Mouse (Mus musculus) liver, embryonic 14.5 days (tissue): ENCODE measurements around the gene Mef2a. TPM values are rescaled to one million over a fixed set of nuclear protein-coding genes. Genes with fewer than 3 reads are reported as not detected.

Experiments used
- ATAC-seq: fragments of 200-750 bp; cut with Nextera tagmentation; 2 replicates; pipeline ENCODE4 v1.8.0; 2017; ENCODE audit warnings: moderate number of reproducible peaks, mild to moderate bottlenecking, moderate library complexity; ENCODE audit not compliant: insufficient read depth
- DNase-seq, 3 experiments: peaks; one replicate each; pipeline ENCODE4 v3.0.0-alpha.2; 2012 to 2013; ENCODE audit warnings: low read depth in 3 of 3, low spot score in 3 of 3
- H3K27ac ChIP-seq: fragments of 300-500 bp; sonication (generic); 2 replicates; pipeline ENCODE4 v1.5.1; 2014; ENCODE audit warnings: moderate library complexity, mild to moderate bottlenecking, control low read depth, inconsistent platforms
- H3K27me3 ChIP-seq: fragments of 300-500 bp; sonication (generic); 2 replicates; pipeline ENCODE4 v1.6.1; 2014; ENCODE audit warnings: mild to moderate bottlenecking, low read length, moderate library complexity; ENCODE audit not compliant: control insufficient read depth, insufficient read depth
- H3K36me3 ChIP-seq: fragments of 300-500 bp; sonication (generic); replicated peaks from 2 replicates; pipeline ENCODE4 v1.6.1; 2014; ENCODE audit warnings: low read depth; ENCODE audit not compliant: control insufficient read depth, insufficient read depth
- H3K4me1 ChIP-seq, 2 experiments: fragments of 200-500 bp in 1 of 2; fragments of 300-500 bp in 1 of 2; sonication (generic) in 1 of 2; replicated peaks; 2 replicates each; pipeline ENCODE4 v1.6.1; 2012 to 2014; ENCODE audit warnings: antibody characterized with exemption in 1 of 2, inconsistent platforms in 1 of 2, low read length in 1 of 2; ENCODE audit not compliant: control insufficient read depth in 2 of 2, insufficient read depth in 2 of 2
- H3K4me2 ChIP-seq: fragments of 300-500 bp; sonication (generic); 2 replicates; pipeline ENCODE4 v1.6.1; 2014; ENCODE audit warnings: low read depth, mild to moderate bottlenecking, control low read depth, moderate library complexity
- H3K4me3 ChIP-seq, 2 experiments: fragments of 200-500 bp in 1 of 2; fragments of 300-500 bp in 1 of 2; sonication (generic) in 1 of 2; 2 replicates each; pipeline ENCODE4 v1.5.1; 2012 to 2014; ENCODE audit warnings: low read depth in 2 of 2, low read length in 2 of 2, mild to moderate bottlenecking in 2 of 2, control low read depth in 1 of 2, inconsistent platforms in 1 of 2, moderate library complexity in 1 of 2; ENCODE audit not compliant: insufficient read depth in 1 of 2
- H3K9ac ChIP-seq: fragments of 300-500 bp; sonication (generic); replicated peaks from 2 replicates; pipeline ENCODE4 v1.6.1; 2014; ENCODE audit warnings: mild to moderate bottlenecking, control low read depth, moderate library complexity
- H3K9me3 ChIP-seq: fragments of 300-500 bp; sonication (generic); 2 replicates; pipeline ENCODE4 v1.6.1; 2016; ENCODE audit warnings: low read length, mixed read lengths; ENCODE audit not compliant: control insufficient read depth
- CTCF ChIP-seq: IDR thresholded peaks from 2 replicates; pipeline ENCODE4 v1.5.1; 2016; ENCODE audit warnings: antibody characterized with exemption, low read depth, control low read depth
- EP300 ChIP-seq: IDR thresholded peaks from 2 replicates; pipeline ENCODE4 v1.6.1; 2016; ENCODE audit warnings: antibody characterized with exemption, low read depth
- WGBS: fragments of 180-500 bp; shearing (Covaris S2); extraction: QIAGEN DNeasy Blood & Tissue Kit; methylation state at CpG from one replicate; pipeline ENCODE4 v1.1.7; 2014; ENCODE audit not compliant: insufficient replicate concordance; 5-methylcytosine and 5-hydroxymethylcytosine counted together
- polyA plus RNA-seq, 2 experiments: library from polyadenylated mRNA; depleted of rRNA in 1 of 2; stranded (reverse) in 1 of 2; unstranded in 1 of 2; fragments of >200 nt; fragmentation: Nextera tagmentation in 1 of 2; extraction: Ambion mirVana in 1 of 2; gene quantifications; 2 replicates each; pipeline versions ENCODE4 v1.2.1 to v1.2.3; 2012 to 2014

The Mef2a gene
- polyA plus RNA-seq, 2 experiments = 5.2 to 8.6 TPM

DNA sequence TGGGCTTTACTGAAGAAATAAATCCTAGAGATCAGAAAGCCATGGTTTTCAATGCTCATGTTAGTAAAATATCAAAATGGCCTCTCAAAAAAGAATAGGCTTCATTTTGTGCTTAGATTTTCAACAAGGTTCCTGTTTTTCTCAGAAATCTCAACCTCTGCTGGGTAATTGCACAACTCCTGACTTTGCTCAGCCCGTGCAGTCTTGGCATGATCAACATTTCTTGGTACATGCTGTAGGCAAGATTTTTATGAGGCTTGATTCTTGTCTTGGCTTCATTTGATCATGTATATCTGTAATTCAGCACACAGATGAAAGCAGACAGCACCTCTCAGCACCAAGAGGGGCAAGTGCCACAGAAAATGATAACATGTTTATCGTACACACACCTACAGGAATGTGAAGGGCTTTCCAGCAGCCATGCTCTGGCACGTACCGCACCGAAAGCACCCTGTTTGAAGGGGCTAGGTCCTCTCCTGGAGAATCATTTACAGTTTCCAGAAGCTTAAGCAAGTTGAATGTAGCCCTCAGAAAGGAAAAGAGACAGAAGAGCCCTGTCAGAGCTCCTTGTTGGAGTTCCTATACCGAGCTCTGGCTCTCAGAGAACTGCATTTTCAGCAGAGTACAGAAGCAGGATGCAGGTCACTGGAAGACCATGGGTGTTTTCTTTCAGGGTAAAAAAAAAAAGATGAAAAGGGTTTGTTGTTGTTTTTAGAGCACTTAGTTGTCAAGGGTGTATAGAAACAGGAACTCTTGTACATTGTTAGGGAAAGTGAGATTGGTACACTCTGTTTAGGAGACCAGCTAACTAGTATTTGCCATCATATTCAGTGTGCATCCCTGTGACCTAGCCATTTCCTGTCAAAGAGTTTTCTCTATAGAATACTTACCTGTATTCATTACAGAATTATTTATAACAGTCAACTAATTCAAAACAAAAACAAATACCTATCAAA, 7.8 kb upstream of the Mef2a start:
- no peak overlapping the region for H3K9ac ChIP-seq
- H3K27ac ChIP-seq = no peak overlapping the region
- no peaks in the 10 kb centered on the region for H3K9me3 ChIP-seq
- no peaks in the 10 kb centered on the region for H3K27me3 ChIP-seq
- no peak overlapping the region for H3K4me2 ChIP-seq
- H3K4me1 ChIP-seq = no peaks in the 10 kb centered on the region
- DNase-seq (no peak), ATAC-seq (no peak)
- WGBS = 56% methylated on average over 6 of the region's 6 CpGs
- no peaks in the 10 kb centered on the region for H3K36me3 ChIP-seq
- no peak for TF ChIP-seq EP300
- TF ChIP-seq CTCF = no peak
- H3K4me3 ChIP-seq = no peak overlapping the region

DNA sequence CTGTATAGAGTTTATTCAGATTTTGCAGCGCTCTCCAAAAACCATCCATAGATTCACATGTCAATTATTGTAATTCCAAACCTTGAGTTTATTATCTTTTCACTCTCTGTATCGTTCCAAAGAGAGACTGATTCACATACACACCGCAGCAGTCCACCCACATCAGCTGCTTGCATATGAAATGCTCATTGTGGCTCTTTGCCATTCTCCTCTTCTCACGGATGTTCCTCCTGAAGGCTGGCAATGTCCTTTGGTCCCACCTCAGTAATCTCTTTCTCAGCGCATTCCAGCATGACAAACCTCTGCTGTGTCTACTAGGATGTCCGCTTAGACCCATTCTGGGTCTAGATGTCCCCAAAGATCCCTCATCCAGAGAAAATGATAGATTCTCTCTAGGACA, 4.1 kb upstream of the Mef2a start:
- no peak for ATAC-seq
- no peak for DNase-seq
- WGBS = 80% methylated on average over 6 of the region's 6 CpGs
- Histone ChIP-seq H3K9me3 (no peaks in the 10 kb centered on the region), H3K4me3 (no peak overlapping the region), H3K4me2 (no peak overlapping the region), H3K27me3 (no peaks in the 10 kb centered on the region), H3K9ac (no peak overlapping the region), H3K36me3 (no peaks in the 10 kb centered on the region), H3K4me1 (peaks cover 4 to 13% of the 10 kb centered on the region in 2 experiments), H3K27ac (no peak overlapping the region)
- TF ChIP-seq CTCF = no peak
- TF ChIP-seq EP300 = no peak

- whole genome bisulfite sequencing = 6% methylated on average over 5 of the region's 5 CpGs
- H3K9me3 ChIP-seq = no peaks in the 10 kb centered on the region
- TF ChIP-seq CTCF (no peak), EP300 (no peak)
- H3K9ac ChIP-seq = no peak overlapping the region; the same call in 1 of the 2 replicates
- H3K4me1 ChIP-seq = peaks cover 7 to 16% of the 10 kb centered on the region in 2 experiments
- no peak for ATAC-seq
- no peak overlapping the region; the same call in 1 of the 2 replicates for H3K27ac ChIP-seq
- H3K4me3 ChIP-seq = no peak overlapping the region; a peak in 1 of 4 replicates
- H3K4me2 ChIP-seq = peak overlapping the region; percentile 89
- no peak for DNase-seq
- no peaks in the 10 kb centered on the region for H3K36me3 ChIP-seq
- no peaks in the 10 kb centered on the region for H3K27me3 ChIP-seq
These were observed 1.3 kb upstream of the Mef2a start for GRCm38 (mm10) chr7:67373975-67374374.

DNA sequence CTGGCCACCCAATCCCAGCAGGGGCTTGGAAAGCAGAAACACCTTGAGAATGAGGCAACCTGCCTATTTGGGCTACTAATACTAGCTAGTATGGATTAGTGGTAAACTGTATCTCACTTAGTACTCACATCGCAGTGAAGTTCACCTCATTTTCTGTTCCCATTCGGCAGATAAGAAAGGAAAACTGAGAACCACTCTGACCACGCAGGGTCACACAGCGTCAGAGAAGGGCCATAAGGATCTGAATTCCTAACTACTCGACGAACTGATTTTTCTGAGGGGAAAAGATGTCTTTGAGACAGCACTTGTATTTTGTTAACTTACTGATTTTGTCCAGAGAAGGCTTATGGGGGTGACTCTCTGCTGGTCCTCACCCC, 914 bp upstream of the Mef2a start:
- Histone ChIP-seq H3K36me3 (no peaks in the 10 kb centered on the region), H3K4me1 (peaks cover 7 to 18% of the 10 kb centered on the region in 2 experiments)
- no peak for DNase-seq

GRCm38 (mm10) chr7:67371891-67372672, 576 bp downstream of the Mef2a start:
- no peaks in the 10 kb centered on the region for H3K27me3 ChIP-seq
- DNase-seq (no peak), ATAC-seq (peak; percentile 73)
- peak overlapping the region; percentile 73 to 92 for H3K4me3 ChIP-seq
- WGBS = under 1% methylated on average over 47 of the region's 75 CpGs
- no peak for TF ChIP-seq CTCF
- no peak for TF ChIP-seq EP300
- no peaks in the 10 kb centered on the region for H3K9me3 ChIP-seq
- H3K9ac ChIP-seq = peak overlapping the region; percentile 93
- peak overlapping the region; percentile 89 for H3K4me2 ChIP-seq
- peaks cover 12 to 22% of the 10 kb centered on the region in 2 experiments for H3K4me1 ChIP-seq
- H3K36me3 ChIP-seq = no peaks in the 10 kb centered on the region
- peak overlapping the region; percentile 70 for H3K27ac ChIP-seq

More for the DNA sequence above, 914 bp upstream of the Mef2a start:
- no peak for ATAC-seq
- no peaks in the 10 kb centered on the region for H3K27me3 ChIP-seq
- no peaks in the 10 kb centered on the region for H3K9me3 ChIP-seq
- peak overlapping the region; percentile 89 for H3K4me2 ChIP-seq
- H3K4me3 ChIP-seq = peak overlapping the region; percentile 73 to 92
- peak overlapping the region; percentile 63 for H3K27ac ChIP-seq
- 13% methylated on average over 6 of the region's 6 CpGs for WGBS
- H3K9ac ChIP-seq = peak overlapping the region; percentile 93
- TF ChIP-seq CTCF (no peak), EP300 (0 out of 2 replicates have a peak, but pooled peaks have one; percentile 20)
